Mouse (Mus musculus) adrenal gland, postnatal 36 days (tissue): ENCODE results near the gene Clec5a. TPM values are rescaled to one million over a fixed set of nuclear protein-coding genes. Genes with fewer than 3 reads are reported as not detected.
"Not testable (repeated sequence)": the region's sequence is repeated elsewhere in the genome, so short reads cannot be mapped to it uniquely, and the experiment has no call there.

Source experiments
- DNase-seq, 2 experiments: peaks; one replicate each; pipeline ENCODE4 v3.0.0; 2021; ENCODE audit warnings: mixed read lengths in 1 of 2
- long read RNA-seq, 2 experiments: library from polyadenylated mRNA; stranded (forward); transcript quantifications; one replicate each; pipeline ENCODE4 v2.0.0; 2021; ENCODE audit warnings: borderline sequencing depth in 2 of 2
- total RNA-seq, 2 experiments: library from RNA; stranded (reverse); gene quantifications; 2 replicates each; pipeline ENCODE4 v1.2.3; 2021

Clec5a gene
- 1 to 10 TPM in 1 of 2 experiments, under 1 TPM in 1; 0.50 to 1.3 TPM for total RNA-seq
- long read RNA-seq, experiment 1 = 0 reads
- long read RNA-seq, experiment 2 = 0 reads

DNA sequence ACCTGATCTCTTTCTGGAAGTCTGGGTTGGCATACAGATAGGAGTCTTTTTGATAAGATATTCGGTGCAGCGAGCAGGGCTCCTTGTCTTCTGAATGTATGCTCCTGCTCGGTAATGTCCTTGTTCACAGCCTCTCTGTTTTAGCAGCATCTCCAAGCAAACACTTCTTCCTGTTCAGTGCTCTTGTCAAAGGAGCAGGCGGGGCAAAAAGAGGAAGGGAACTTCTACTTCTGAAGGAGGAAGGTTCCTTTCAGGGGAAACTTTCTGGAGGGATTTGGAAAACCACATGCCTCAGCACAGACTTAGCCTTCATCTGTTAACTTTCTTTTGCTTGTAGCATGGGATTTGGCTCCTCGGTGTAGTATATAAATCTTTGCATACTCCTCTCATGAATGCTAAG lies at the start of gene Clec5a:
Gene Clec5a (minus strand): TSS at position 177 of the 400 bp plus-strand sequence.
- DNase-seq = no peak

DNA sequence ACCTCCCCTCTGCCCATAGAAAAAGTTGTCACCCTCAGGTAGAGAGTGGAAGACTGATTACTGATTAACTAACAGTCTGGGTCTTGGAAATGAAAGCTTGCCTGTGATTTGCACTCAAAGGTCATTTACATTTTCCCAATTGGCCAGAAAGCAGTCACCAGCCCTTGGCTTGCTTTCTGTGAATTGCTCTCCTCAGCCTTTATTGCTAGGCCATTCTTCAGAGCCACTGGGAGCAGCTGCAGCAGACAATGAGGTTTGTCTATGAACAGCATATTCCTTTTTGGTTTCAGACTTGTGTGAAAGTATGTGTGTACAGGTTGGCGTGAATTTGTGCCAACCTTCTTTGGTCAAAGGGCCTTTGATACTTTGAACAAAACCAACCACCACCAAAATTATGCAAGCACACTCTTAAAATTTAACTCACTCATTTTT lies 49.0 kb upstream of the Clec5a start:
- DNase-seq = no peak

DNA sequence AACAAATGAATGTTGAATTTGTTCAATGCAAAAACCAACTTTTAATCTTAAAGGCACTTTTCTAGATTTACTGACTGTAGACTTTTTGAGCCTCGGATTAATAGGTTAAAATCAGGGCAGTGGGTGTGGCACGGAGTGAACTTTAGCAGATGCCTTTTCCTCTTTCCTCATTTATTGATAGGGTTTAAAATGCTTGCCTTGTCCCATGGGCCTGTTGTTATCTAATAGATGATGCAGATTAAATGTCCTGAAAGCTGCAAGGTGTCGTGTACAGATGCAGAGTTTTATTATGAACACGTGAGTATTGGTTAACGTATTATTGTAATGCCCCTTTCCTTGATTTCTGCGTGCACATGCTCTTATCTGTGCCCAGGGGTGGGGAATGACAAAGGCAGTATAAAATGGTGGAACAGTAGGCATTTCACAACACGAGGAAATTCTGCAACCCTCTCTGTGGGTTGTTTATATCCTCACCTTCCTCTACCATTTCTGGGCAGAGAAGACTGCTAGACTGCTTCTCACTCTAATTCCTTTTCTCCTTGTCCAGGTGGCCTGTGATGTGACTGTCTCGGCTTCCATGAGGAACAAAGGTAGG lies 42.9 kb upstream of the Clec5a start, which contains the start of gene Mgam:
Gene Mgam (plus strand): TSS at position 426 of the 595 bp plus-strand sequence.
- no peak for DNase-seq

DNA sequence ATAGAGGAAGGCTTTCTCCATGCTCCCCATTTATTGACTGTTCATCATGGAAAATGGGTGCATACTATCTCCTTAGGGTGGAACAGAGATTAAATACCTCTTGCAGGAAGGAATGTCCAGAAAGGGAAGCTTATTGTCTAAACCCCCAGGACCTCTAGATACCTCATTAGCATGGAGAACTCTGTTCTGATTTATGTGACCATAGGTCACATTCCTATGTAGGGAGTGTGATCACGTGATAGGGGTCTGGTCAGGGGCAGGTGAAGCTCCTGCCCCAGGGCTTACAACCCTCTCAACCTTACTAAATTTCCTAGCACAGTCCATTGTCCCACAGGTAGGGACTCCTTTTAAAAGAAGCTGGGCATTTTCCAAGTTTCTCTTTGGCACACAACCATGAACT lies 40.5 kb upstream of the Clec5a start:
- DNase-seq = no peak

DNA sequence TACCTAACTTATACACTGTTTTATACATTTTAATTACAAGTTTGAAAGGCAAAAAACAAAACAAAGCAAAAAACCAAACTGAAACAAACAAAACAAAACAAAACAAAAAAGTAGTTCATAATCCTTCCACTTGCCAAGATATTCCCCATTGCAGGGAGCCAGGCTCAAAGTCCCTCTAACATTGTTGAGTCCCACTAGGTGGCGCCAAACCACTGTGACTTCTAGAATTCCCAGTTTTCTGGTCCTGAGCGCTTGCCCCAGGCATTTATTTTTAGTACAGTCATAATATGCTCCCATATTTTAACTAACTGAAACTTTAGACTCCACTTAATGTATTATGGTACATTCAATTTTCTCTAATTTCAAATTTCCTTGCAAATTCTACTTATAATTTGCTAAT lies 32.3 kb upstream of the Clec5a start:
- peak; percentile 77 to 79 for DNase-seq

DNA sequence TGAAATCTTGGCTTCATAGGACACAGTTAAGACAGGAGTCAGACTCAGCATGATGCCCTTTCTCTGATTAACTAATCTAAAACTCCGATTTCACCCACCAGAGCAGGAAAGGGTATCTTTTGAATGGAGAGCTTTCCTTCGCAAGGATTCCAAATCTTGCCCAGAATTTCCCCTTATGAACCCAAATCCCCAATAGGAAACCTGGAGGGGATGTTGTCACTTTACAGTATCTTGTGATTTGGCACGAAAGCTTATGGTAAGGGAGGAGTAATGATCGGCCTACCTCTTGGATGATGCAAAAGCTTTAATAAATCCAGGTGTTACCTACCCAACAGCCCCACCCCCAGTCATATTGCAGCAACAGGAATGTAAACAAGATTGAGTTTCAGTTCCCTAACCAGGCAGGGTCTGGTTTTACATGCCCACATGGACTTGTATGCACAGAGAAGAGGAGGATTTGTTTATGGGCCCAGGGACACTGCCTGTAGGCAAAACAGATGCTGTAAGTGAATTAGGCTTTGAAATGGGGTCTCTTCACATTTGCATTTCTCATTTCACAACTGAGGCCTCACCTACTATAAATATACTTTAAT lies 27.7 kb upstream of the Clec5a start, which contains the start of gene Tas2r138:
Gene Tas2r138 (minus strand): TSS at position 51 of the 593 bp plus-strand sequence.
- DNase-seq = no peak

DNA sequence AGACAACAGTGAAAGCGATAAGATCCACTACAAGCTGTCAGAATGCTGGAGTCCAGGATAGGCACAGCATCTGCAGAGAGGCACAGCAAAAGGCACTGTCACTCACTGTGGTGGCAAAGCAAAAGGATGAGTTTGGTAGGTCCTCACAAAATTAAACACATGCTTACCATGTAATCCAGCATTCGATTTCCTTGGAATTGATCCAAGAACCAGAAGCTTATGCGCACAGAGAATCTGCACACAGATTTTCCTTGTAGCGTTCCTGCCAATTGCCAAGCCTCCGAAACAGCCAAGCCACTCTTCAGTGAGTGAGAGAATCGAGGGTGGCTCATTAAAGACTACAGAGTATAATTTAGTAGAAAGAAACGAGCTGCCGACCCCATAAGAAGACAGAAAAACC lies 24.6 kb upstream of the Clec5a start:
- DNase-seq = no peak

DNA sequence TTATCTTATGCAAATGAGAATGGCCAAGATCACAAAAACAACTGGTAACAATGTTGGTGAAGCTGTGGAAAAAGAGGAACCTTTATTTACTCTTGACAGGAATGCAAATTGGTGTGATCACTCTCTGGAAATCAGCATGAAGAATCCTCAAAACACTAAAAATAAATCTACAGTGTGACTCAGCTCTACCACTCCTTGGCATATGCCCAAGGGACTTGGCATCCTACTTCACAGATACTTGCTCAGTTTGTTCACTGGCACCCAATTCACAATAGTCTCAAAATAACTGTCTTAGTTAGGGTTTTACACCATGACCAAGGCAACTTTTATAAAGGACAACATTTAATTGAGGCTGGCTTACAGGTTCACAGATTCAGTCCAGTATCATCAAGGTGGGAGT lies 21.8 kb upstream of the Clec5a start:
- peak; percentile 64 to 67 for DNase-seq

DNA sequence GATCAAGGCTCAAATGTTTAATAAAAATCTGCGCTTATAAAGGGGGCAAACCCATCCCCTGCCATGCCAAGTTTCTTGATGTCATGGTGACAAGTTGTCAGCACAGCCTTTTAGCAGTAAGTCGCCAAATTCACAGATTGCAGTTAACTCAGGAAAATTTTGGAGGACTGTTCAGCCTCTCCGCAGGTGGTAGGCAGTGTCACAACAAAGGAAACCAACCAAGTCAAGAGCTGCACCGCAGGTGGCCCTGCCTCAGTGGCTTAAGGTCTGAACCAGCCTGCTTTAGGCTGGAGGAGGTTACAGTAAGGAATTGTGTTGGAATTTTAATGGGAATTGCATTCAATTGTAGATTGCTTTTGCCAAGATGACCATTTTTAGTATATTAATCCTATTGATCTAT lies 12.9 kb upstream of the Clec5a start:
- DNase-seq = not testable (repeated sequence)

DNA sequence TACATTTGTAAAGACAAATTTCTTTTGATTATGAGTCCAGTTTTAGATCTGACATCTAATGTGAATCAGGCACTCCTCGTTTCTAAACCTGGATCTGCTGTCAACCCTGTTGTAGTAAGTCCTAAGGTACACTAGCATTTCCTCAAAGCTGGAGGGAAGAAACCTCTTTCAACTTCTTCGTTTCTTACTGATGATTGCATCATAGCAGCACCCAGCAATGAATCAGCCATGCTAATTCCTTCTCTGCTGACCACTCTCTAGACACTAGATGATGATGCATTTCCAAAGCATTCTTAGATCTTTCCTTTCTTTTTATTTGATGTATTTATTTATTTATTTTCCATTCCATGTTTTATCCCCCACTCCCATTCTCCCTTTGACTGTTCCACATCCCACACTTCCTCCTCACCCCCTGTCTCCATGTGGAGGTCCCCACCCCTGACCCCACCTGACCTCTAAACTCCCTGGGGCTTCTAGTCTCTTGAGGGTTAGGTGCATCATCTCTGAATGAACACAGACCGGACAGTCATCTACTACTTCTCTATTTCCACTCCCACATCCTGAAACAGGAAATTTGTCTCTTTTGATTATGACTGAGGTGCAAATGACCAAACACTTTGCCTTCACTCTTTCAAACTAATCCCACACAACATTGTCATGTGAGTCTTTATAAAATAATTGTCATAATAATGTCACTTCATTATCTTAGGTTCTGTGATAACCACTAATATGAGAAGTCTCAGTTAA lies 9.4 kb upstream of the Clec5a start:
- no peak for DNase-seq

DNA sequence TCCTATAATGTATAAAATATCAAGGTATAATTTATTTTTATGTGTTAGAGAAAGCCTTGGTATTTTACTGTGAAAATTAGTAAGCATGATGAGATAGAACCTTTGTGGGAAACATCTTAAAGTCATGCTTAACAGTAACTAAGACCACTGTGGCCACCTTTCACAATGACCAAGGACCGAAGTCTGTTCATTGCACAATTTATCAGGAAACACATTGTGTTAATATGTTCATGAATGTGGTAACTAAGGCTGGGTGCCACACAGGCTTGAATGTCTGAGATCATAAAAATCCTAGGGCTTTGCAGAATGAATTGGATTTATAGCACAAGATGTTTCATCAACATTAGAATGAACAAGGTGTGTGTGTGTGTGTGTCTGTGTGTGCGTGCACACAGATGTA lies 2.7 kb upstream of the Clec5a start:
- DNase-seq = no peak

DNA sequence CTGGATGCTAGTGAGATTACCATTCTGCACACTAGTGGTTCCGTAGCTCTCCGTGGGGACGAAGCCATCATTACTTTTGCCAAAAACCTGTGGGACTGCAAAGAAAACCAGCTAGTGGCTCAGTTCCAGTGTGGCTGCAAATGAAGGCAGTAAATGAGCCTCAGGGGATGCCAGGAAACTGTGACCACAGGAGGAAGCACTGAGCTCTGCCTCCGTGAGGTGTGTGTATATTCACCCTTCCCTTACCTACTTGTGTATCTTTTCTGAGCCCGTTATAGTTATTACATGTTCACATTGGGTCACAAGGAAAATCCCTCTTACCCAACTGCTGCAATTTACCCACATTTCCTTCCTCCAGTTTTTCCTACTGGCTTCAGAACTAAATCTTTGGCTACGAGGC lies 1.3 kb downstream of the Clec5a start:
- DNase-seq = no peak

DNA sequence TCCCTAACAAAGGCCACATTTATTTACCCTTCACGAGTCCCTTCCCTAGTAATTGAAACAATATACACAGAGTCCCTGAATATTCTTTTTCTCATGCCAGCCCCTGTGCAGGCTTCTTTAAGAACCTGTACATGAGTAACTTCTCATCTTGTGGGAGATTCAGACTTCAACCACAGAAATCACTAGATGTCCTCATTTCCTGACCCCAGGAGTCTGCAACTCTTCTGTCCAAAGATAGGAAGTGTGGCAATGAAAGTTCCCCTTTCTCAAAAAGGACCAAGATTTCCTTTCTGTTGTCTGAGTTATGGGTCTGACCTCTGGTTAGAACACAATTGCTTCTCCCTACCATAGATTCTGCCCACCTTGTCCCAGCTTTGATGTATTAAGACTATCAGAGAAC lies 9.3 kb downstream of the Clec5a start:
- DNase-seq = no peak

DNA sequence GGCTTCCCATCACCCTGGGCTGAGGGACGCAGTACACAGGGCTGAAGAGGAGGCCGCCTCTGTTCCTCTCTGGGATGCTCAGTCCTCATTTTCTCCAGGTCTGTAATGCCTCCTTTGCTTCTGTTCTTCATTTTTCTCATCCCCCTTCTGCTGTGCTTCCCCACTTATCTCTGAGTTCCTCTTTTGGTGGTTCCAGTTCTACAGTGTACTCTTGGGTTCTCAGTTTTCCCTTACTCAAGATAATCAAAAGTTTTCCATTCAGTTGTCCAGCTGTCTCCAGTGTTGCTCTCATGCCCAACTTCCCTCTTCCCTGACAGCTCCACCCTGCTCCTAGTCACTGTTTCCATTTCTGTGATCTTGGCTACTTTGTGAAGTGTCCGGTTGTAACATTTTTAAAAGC lies 12.0 kb downstream of the Clec5a start:
- DNase-seq = no peak

DNA sequence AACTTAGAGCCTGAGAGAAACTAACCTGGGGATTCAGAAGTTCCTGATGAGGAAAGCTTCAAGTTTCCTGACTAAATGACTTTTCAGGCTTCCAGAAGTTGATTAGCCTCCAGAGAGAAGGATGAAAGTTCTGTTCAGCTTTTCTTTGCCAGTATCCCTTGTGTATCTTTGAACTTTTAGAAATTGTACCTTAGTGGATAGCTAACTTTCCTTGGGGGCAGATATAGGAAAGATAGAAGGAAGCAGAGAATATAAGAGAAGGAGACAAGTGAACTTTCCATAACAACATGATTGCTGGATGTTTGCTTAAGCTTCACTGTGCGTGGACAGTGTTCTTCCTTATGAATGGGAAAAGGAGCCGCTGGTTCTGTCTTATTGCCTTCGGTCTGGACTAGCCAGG lies 16.4 kb downstream of the Clec5a start, which contains the start of gene Olfr460:
Gene Olfr460 (plus strand): TSS at position 301 of the 400 bp plus-strand sequence.
- DNase-seq = no peak

DNA sequence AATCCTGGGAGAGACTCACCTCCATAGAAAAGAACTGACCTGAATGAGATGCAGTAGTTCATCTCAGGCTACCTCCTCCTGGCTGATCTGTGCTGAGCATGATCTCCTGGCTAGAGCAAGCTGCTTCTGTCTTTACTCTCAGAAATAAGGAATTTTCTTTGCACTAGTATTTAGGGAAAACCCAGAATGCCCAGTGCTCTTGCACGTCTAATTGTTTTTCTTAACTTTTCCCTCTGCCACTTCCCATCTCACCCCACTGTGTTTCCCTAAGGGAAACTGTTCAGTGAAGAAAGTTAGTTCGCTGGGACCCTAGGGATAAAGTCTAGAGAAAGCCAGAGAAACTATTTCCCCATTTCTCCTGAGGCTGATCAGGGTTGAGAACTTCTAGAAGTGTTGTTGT lies 30.7 kb downstream of the Clec5a start, which contains the start of gene Olfr461:
Gene Olfr461 (minus strand): TSS at position 101 of the 400 bp plus-strand sequence.
- DNase-seq = no peak

DNA sequence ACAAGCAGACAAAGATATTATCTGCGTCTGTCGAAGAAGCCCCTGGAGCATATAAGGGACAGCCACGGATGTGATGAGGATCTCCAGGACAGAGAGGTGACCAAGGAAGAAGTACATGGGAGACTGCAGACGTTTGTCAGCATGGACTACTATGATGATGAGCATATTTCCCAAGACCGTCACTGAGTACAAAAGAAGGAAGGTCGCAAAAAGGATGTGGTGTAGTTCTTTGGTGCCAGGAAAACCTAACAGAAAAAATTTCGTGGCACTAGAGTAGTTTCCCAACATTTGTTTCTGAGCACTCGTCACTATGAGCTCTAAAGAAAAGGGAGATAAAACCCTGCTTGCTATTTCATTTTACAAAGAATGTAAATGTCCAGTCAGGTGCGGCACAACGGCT lies 40.9 kb downstream of the Clec5a start:
- DNase-seq = no peak

Other genes starting within 250 kb of the Clec5a start
- 10 to 100 TPM; 11.9 to 15.4 TPM for gene E330009J07Rik, start 149.7 kb downstream of the Clec5a start, total RNA-seq
- gene Wee2, start 146.7 kb downstream of the Clec5a start, total RNA-seq = not detected
- 10 to 100 TPM; 47.4 to 48.1 TPM for gene Ssbp1, start 114.5 kb downstream of the Clec5a start, total RNA-seq
- gene Tas2r137, start 94.6 kb downstream of the Clec5a start, total RNA-seq = not detected
- not detected for gene Tas2r108, start 92.3 kb downstream of the Clec5a start, total RNA-seq
- gene Prss37, start 66.3 kb downstream of the Clec5a start, total RNA-seq = not detected
- gene Olfr461, start 30.8 kb downstream of the Clec5a start, total RNA-seq = not detected
- not detected for gene Olfr460, start 16.3 kb downstream of the Clec5a start, total RNA-seq
- not detected for gene Tas2r138, start 27.5 kb upstream of the Clec5a start, total RNA-seq
- 1 to 10 TPM in 1 of 2 experiments, under 1 TPM in 1; 0.63 to 2.0 TPM for gene Mgam, start 43.0 kb upstream of the Clec5a start, total RNA-seq